Mouse (Mus musculus): ENCODE measurements around the gene 4921524J17Rik. TPM values are rescaled to one million over a fixed set of nuclear protein-coding genes. Genes with fewer than 3 reads are reported as not detected.

The 4921524J17Rik gene
- polyA plus RNA-seq, 1 experiment = 57.7 TPM

GRCm38 (mm10) chr8:85364628-85365027 is 68.0 kb downstream of the 4921524J17Rik start:
- Histone ChIP-seq H3K4me3 (ENCODE audit: low read depth, low read length) (no peak overlapping the region), H3K27ac (ENCODE audit: insufficient read depth, low read length) (no peak overlapping the region)

GRCm38 (mm10) chr8:85363406-85363805 is 69.2 kb downstream of the 4921524J17Rik start:
- Histone ChIP-seq H3K9me3 (replicated peaks; ENCODE audit: control insufficient read depth, insufficient read depth, low read length, poor library complexity, severe bottlenecking) (no peaks in the 10 kb centered on the region), H3K4me3 (ENCODE audit: low read depth, low read length) (no peak overlapping the region), H3K27me3 (ENCODE audit: control insufficient read depth, insufficient read depth, low read length, poor library complexity, severe bottlenecking) (no peaks in the 10 kb centered on the region), H3K9ac (ENCODE audit: low read depth, poor library complexity, severe bottlenecking) (no peak overlapping the region), H3K36me3 (ENCODE audit: control insufficient read depth, insufficient read depth, low read length, poor library complexity, severe bottlenecking) (no peaks in the 10 kb centered on the region), H3K4me1 (ENCODE audit: control insufficient read depth, insufficient read depth, low read length) (no peaks in the 10 kb centered on the region), H3K27ac (ENCODE audit: insufficient read depth, low read length) (no peak overlapping the region)
- TF ChIP-seq POLR2A (IDR thresholded peaks at IDR 0.05; ENCODE audit: insufficient read depth, low read length) (no peak), EP300 (IDR thresholded peaks at IDR 0.05; ENCODE audit: insufficient read depth, low read depth, low read length) (no peak), CTCF (IDR thresholded peaks at IDR 0.05; ENCODE audit: low read depth, low read length) (no peak)

More at GRCm38 (mm10) chr8:85364628-85365027, 68.0 kb downstream of the 4921524J17Rik start:
- Histone ChIP-seq H3K9me3 (replicated peaks; ENCODE audit: control insufficient read depth, insufficient read depth, low read length, poor library complexity, severe bottlenecking) (no peaks in the 10 kb centered on the region), H3K36me3 (ENCODE audit: control insufficient read depth, insufficient read depth, low read length, poor library complexity, severe bottlenecking) (no peaks in the 10 kb centered on the region), H3K9ac (ENCODE audit: low read depth, poor library complexity, severe bottlenecking) (no peak overlapping the region), H3K4me1 (ENCODE audit: control insufficient read depth, insufficient read depth, low read length) (no peaks in the 10 kb centered on the region), H3K27me3 (ENCODE audit: control insufficient read depth, insufficient read depth, low read length, poor library complexity, severe bottlenecking) (no peaks in the 10 kb centered on the region)
- TF ChIP-seq POLR2A (IDR thresholded peaks at IDR 0.05; ENCODE audit: insufficient read depth, low read length) (no peak), EP300 (IDR thresholded peaks at IDR 0.05; ENCODE audit: insufficient read depth, low read depth, low read length) (no peak), CTCF (IDR thresholded peaks at IDR 0.05; ENCODE audit: low read depth, low read length) (no peak)

- Histone ChIP-seq H3K36me3 (ENCODE audit: control insufficient read depth, insufficient read depth, low read length, poor library complexity, severe bottlenecking) (no peaks in the 10 kb centered on the region), H3K4me3 (ENCODE audit: low read depth, low read length) (no peak overlapping the region), H3K27ac (ENCODE audit: insufficient read depth, low read length) (no peak overlapping the region), H3K9ac (ENCODE audit: low read depth, poor library complexity, severe bottlenecking) (no peak overlapping the region), H3K4me1 (ENCODE audit: control insufficient read depth, insufficient read depth, low read length) (no peaks in the 10 kb centered on the region), H3K9me3 (replicated peaks; ENCODE audit: control insufficient read depth, insufficient read depth, low read length, poor library complexity, severe bottlenecking) (no peaks in the 10 kb centered on the region), H3K27me3 (ENCODE audit: control insufficient read depth, insufficient read depth, low read length, poor library complexity, severe bottlenecking) (no peaks in the 10 kb centered on the region)
- no peak for TF ChIP-seq EP300 (IDR thresholded peaks at IDR 0.05; ENCODE audit: insufficient read depth, low read depth, low read length)
- TF ChIP-seq CTCF (IDR thresholded peaks at IDR 0.05; ENCODE audit: low read depth, low read length) = no peak
- TF ChIP-seq POLR2A (IDR thresholded peaks at IDR 0.05; ENCODE audit: insufficient read depth, low read length) = no peak
Observed at GRCm38 (mm10) chr8:85362211-85362610, 70.4 kb downstream of the 4921524J17Rik start.

Other genes with a start within 250 kb of the 4921524J17Rik start
- gene Olfr371, start 206.8 kb downstream of the 4921524J17Rik start, polyA plus RNA-seq (2011; ENCODE audit: insufficient read depth, insufficient read length, low read depth, missing spikeins) = not detected in 2 replicates
- 123 and 125 TPM in 2 replicates for gene Orc6, start 133.2 kb downstream of the 4921524J17Rik start, polyA plus RNA-seq (2011; ENCODE audit: insufficient read depth, insufficient read length, low read depth, missing spikeins)
- 132 and 146 TPM in 2 replicates for gene Vps35, start 133.0 kb downstream of the 4921524J17Rik start, polyA plus RNA-seq (2011; ENCODE audit: insufficient read depth, insufficient read length, low read depth, missing spikeins)
- 0.58 TPM in 1 of 2 replicates, not detected in the other for gene Mylk3, start 46.5 kb downstream of the 4921524J17Rik start, polyA plus RNA-seq (2011; ENCODE audit: insufficient read depth, insufficient read length, low read depth, missing spikeins)
- gene Gpt2, start 59.7 kb upstream of the 4921524J17Rik start, polyA plus RNA-seq (2011; ENCODE audit: insufficient read depth, insufficient read length, low read depth, missing spikeins) = 29.1 and 31.1 TPM in 2 replicates
- 221 and 234 TPM in 2 replicates for gene Dnaja2, start 122.5 kb upstream of the 4921524J17Rik start, polyA plus RNA-seq (2011; ENCODE audit: insufficient read depth, insufficient read length, low read depth, missing spikeins)

All from ES-Bruce4 (cell line).